Mouse (Mus musculus): ENCODE measurements around the gene Pigk.

Pigk gene

DNA sequence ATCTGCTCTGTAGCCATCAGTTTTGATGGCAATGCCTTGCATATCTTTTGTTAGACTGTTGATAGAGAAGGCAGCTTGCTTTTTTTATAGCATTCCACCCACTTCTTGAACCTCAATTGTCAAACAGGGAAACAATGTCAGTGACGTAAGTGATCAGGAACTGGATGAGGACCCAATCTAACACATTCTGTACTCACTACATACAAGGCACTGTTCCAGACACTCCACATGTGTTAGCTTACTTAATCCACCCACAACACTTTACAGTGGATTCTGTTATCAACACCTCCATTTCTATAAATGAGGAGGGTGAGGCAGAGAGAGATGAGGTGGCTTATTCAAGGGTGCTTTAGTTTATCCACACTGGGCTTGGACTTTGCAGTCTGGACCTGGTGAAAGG is 124.0 kb downstream of the Pigk start:
- no peak for DNase-seq (ENCODE audit: low read depth, low spot score)

GRCm38 (mm10) chr3:152841264-152841663 is 127.4 kb downstream of the Pigk start:
- DNase-seq (ENCODE audit: low read depth, low spot score), result no peak

- DNase-seq (ENCODE audit: low read depth, low spot score), result no peak
Measured at GRCm38 (mm10) chr3:152842648-152843047, 128.7 kb downstream of the Pigk start.

DNA sequence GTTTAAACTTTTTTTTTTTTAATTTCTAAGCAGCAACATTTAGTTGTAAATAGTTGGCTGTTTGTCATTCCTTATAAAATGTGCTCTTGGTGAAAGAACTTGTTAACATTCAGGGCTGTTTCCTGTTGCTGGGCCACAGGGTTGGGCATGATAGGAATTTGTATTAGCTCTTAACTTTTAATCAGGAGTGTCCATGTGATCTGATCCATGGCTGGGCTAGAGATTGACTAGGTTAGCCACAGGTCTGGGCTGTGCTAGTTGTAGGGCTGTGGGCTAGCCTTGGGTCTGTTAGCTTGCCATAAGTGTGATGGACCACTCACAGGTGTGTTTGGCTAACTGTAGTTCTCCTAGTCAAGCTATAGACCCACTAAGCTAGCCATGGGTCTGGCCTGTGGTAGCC is 130.0 kb downstream of the Pigk start:
- no peak for DNase-seq (ENCODE audit: low read depth, low spot score)

GRCm38 (mm10) chr3:152855006-152855614 is 141.2 kb downstream of the Pigk start:
- no peak for DNase-seq (ENCODE audit: low read depth, low spot score)

- no peak for DNase-seq (ENCODE audit: low read depth, low spot score)
Measured at GRCm38 (mm10) chr3:152856095-152856494, 142.2 kb downstream of the Pigk start.

DNA sequence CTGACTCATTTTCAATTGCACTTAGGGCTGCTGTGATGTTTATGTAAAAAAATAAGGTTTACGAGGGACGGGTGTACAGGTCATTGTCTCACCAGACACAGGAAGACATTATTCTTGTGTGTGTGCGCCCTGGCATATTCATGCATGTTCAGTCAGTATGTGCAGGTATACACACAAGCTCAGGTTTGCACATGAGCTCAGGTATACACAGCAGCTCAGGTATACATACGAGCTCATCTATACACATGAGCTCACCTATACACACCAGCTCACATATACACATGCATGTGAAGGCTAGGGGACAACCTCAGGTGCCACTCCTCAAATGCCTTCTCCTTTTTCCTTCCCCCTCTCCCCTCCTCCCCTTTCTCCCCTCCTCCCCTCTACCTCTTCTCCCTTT is 147.6 kb downstream of the Pigk start:
- DNase-seq (ENCODE audit: low read depth, low spot score), result no peak

DNA sequence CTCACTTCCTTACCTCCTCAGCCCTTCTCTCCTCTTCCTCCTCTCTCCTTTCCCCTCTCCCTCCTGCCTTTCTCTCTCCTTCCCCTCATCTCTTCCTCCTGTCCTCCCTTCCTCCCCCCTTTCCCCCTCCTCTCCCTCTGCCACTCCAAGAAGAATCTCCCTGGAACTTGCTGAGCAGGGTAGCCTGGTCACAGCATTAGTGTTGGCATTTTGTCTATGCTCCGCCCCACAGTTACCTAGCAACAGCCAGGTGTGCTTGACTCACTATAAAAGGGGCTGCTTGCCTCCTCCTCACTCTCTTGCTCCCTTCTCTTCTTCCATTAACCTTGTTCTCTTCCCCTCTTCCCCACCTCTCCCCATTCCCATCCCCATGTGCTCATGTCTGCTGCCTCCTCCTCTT is 148.1 kb downstream of the Pigk start:
- DNase-seq (ENCODE audit: low read depth, low spot score), result no peak

GRCm38 (mm10) chr3:152866035-152866965 is 152.4 kb downstream of the Pigk start:
- DNase-seq (ENCODE audit: low read depth, low spot score), result peak; percentile 12

GRCm38 (mm10) chr3:152867654-152868525 is 154.0 kb downstream of the Pigk start:
- no peak for DNase-seq (ENCODE audit: low read depth, low spot score)

- DNase-seq (ENCODE audit: low read depth, low spot score), result no peak
Measured at GRCm38 (mm10) chr3:152872054-152872453, 158.2 kb downstream of the Pigk start.

DNA sequence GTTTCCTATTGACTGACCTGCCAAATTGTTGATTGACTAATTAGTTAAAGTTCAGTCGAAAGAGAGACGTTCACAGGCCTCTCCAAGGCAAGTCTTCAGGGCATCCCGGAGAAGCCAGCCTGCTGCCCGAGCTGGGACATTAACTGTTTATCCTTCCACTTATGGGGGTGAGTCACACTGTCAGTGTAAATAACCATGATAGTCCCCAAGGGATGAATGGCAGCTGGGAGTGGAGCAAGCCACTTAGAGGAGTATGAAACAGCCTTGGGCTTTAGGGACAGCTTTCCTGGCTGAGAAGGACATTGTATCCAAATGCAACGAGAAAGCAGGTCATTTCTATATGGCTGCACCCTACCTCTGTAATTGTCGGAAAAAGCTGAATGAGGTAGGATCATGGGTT is 158.7 kb downstream of the Pigk start:
- peak; percentile 35 for DNase-seq (ENCODE audit: low read depth, low spot score)

- DNase-seq (ENCODE audit: low read depth, low spot score), result no peak
Measured at GRCm38 (mm10) chr3:152874431-152875355, 160.8 kb downstream of the Pigk start.

DNA sequence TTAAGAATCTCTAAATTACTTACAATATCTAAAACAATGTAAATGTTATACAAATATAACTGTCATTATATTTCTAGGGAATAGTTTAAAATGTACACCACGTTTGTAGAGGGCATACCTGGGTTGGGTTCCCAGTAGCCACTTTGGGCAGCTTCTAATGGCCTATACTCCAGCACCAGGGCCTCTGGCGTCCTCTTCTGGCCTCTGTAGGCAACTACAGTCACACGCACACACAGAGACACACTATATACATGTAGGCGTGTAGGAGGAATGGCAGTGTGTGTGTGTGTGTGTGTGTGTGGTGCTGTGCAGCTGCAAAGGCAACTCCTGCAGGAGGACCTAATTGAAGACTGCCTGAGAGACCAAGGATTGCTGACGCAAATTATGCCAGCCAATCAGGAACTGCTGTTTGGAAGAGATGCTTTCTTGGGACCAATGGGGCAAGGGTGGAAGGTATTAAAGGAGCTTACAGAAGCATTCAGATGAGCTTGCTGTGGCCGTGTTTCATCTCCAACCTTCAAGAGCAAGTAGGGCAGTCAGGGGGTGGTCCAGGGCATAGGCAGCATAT is 161.9 kb downstream of the Pigk start:
- no peak for DNase-seq (ENCODE audit: low read depth, low spot score)

DNA sequence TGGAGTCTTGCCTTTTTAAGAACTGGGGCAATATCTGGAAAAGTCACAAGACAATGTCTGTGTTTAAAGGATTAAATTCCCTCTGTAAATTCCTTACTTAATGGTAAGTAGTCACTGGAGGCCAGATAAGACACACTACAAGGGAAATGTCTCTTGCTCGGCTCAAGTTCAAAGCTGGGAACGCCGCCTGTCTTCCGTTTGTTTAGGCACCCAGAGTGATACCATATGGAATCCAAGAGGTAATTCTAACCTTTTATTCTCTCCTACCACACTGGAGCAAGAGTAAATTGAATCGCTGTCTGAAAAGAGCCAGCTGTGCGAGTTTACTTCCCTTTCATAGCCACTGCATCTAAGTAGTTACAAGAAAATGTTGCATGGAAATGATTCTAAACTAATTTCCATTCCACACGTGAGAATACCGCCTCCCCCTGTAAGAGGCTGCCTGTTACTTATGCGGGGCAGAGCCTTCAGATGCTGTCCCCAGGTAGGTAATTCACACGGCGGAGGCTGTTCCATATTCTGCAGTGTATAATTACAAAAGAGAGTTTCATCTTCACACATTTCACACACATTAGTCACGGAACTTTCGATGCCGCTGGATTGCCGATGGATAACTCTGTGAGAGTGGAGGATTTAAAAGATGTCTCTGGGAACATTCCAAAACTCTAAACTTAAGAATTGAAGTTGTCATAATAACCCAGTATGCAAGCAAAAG is 166.4 kb downstream of the Pigk start:
- no peak for DNase-seq (ENCODE audit: low read depth, low spot score)

DNA sequence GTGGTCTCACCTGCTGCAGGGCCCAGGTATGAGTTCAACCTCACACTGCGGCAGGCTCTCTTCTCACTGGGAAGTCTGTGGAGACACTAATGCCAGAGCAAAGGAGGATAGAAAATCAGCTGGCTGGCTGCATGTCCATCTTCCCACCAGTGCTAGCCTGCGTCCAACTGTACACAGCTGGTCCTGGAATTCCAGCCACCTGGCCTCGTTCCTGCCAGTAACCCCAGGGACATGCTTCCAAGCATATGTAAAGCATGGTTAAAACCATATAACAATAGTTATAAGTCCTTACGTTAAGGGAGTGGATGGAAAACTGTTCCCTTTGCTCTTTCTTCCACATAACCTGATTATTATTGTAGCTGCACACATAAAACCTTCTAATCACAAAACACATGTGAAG is 167.8 kb downstream of the Pigk start:
- DNase-seq (ENCODE audit: low read depth, low spot score), result no peak

GRCm38 (mm10) chr3:152883556-152883955 is 169.7 kb downstream of the Pigk start:
- no peak for DNase-seq (ENCODE audit: low read depth, low spot score)

- DNase-seq (ENCODE audit: low read depth, low spot score), result peak; percentile 74
Measured at GRCm38 (mm10) chr3:152886749-152887148, 172.8 kb downstream of the Pigk start.

DNA sequence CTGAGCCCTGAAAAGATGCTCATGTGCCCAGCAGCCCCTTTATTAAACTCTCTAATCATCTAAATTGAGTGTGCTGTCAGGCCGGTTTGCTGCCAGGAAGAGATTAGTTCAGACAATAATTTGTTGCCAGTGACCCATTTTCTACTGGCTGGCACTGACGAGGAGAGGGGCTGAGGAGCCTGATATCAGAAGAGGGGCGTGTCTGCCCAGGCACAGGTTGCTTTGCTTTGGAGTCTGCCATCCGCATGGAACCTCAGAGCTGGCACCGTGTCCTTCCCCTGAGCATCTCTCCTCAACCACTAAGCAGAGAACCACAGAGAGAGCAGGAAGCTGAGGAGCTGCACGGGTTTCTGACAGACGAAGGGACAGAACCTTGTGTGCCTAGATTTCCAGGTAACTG is 174.2 kb downstream of the Pigk start:
- DNase-seq (ENCODE audit: low read depth, low spot score), result no peak

DNA sequence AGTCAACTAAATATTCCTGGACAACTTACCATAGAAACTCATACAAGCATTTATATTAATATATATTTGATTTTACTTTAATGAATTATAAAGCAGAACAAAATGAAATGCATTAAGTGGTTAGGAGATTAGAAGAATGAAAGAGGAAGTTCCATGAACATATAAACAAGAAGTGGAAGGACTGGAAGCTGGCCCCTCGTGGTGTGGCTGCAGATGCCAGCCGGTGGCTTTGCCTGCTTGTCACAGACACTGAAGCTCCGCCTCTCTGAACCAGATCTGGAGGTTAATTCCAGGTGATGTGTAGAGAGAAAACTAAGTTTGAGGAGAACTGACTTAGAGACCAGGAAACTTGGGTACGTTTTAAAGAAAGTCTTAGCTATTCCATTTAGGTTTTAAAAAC is 181.0 kb downstream of the Pigk start:
- no peak for DNase-seq (ENCODE audit: low read depth, low spot score)
